In genomic region chr13:109659103-109659502, GRCm38 (mm10) we compare ENCODE assay signal across 22 mouse cellular contexts.
A peak's percentile ranks its signal among the peaks of the same experiment; 100 is the strongest.
DNase-seq lines count a peak whose midpoint lies in the region; ATAC-seq lines count a peak whose summit lies in the region.
"Had no signal": no experiment of that assay in that cellular context is flagged by ENCODE, and none has a peak within 500 bp of the region (broad histone marks: within the 10 kb centered on the region; RNA-seq: fewer than 3 reads in every experiment).

No protein-coding gene starts in this region.

- no peaks in the 10 kb centered on the region for H3K27me3 ChIP-seq in heart, embryonic 10.5 days (ENCODE audit: insufficient read depth, poor library complexity, severe bottlenecking)
- H3K27me3 ChIP-seq in liver, embryonic 11.5 days (replicated peaks; ENCODE audit: control insufficient read depth, insufficient read depth, low read length): no peaks in the 10 kb centered on the region
- H3K27me3 ChIP-seq in stomach, embryonic 16.5 days (ENCODE audit: control insufficient read depth, insufficient read depth, low read length): no peaks in the 10 kb centered on the region
- H3K27me3 ChIP-seq: forebrain, embryonic 12.5 days; hindbrain, embryonic 12.5 days; limb, embryonic 13.5 days; liver, embryonic 15.5 days; megakaryocyte, embryonic 14.5 days; midbrain, embryonic 15.5 days had no signal

- H3K9me3 ChIP-seq in heart, embryonic 10.5 days: no peaks in the 10 kb centered on the region
- H3K9me3 ChIP-seq in liver, embryonic 11.5 days (ENCODE audit: control insufficient read depth, low read length): no peaks in the 10 kb centered on the region
- no peaks in the 10 kb centered on the region for H3K9me3 ChIP-seq in stomach, embryonic 16.5 days (replicated peaks; ENCODE audit: control insufficient read depth, low read length)
- H3K9me3 ChIP-seq: embryonic facial prominence, embryonic 10.5 days; forebrain, embryonic 12.5 days; hindbrain, embryonic 12.5 days; limb, embryonic 13.5 days; liver, embryonic 15.5 days; megakaryocyte, embryonic 14.5 days; midbrain, embryonic 15.5 days had no signal

- H3K9ac ChIP-seq in liver, embryonic 11.5 days (ENCODE audit: low read depth, low read length): no peak overlapping the region
- H3K9ac ChIP-seq in stomach, embryonic 16.5 days (ENCODE audit: low read length): no peak overlapping the region
- H3K9ac ChIP-seq: forebrain, embryonic 12.5 days; hindbrain, embryonic 12.5 days; limb, embryonic 13.5 days; liver, embryonic 15.5 days; midbrain, embryonic 15.5 days had no signal

- ATAC-seq in liver, embryonic 11.5 days (replicated peaks; ENCODE audit: low FRiP score): 0 out of 2 replicates have a peak, but pooled peaks have one; percentile 19
- peak; percentile 47; the same call in 1 of the 2 replicates for ATAC-seq in stomach, embryonic 16.5 days (ENCODE audit: insufficient read depth, low FRiP score)
- ATAC-seq: activated CD4-positive, CD25-positive, alpha-beta regulatory T cell, adult 4 months; midbrain, embryonic 15.5 days had no signal

- no peak overlapping the region for H3K27ac ChIP-seq in heart, embryonic 10.5 days
- H3K27ac ChIP-seq in liver, embryonic 11.5 days (ENCODE audit: low read depth, low read length): no peak overlapping the region
- H3K27ac ChIP-seq in stomach, embryonic 16.5 days (ENCODE audit: low read length): no peak overlapping the region
- H3K27ac ChIP-seq: embryonic facial prominence, embryonic 10.5 days; forebrain, embryonic 12.5 days; heart, adult 2 months; hindbrain, embryonic 12.5 days; left cerebral cortex, adult 2 months; limb, embryonic 13.5 days; liver, embryonic 15.5 days; midbrain, embryonic 15.5 days had no signal

- intact Hi-C loops in heart, postnatal 14 days (cut with DNase I): no loop called here

- peaks cover 15% of the 10 kb centered on the region for H3K4me1 ChIP-seq in heart, embryonic 10.5 days
- peaks cover 13% of the 10 kb centered on the region for H3K4me1 ChIP-seq in liver, embryonic 11.5 days (replicated peaks; ENCODE audit: control insufficient read depth, insufficient read depth, low read length)
- peaks cover 4% of the 10 kb centered on the region; the same call in 1 of the 2 replicates for H3K4me1 ChIP-seq in stomach, embryonic 16.5 days (ENCODE audit: control insufficient read depth, insufficient read depth, low read length)
- H3K4me1 ChIP-seq: forebrain, embryonic 12.5 days; midbrain, embryonic 15.5 days had no signal

- H3K4me2 ChIP-seq in liver, embryonic 11.5 days: no peak overlapping the region
- H3K4me2 ChIP-seq in stomach, embryonic 16.5 days (ENCODE audit: low read depth, low read length): no peak overlapping the region
- H3K4me2 ChIP-seq: forebrain, embryonic 12.5 days; hindbrain, embryonic 12.5 days; limb, embryonic 13.5 days; liver, embryonic 15.5 days; midbrain, embryonic 15.5 days had no signal

- 59% methylated on average over 6 of the region's 6 CpGs for WGBS in heart, embryonic 10.5 days
- WGBS in liver, embryonic 11.5 days: 47% methylated on average over 6 of the region's 6 CpGs
- WGBS in stomach, embryonic 16.5 days: 44% methylated on average over 6 of the region's 6 CpGs

- peak; percentile 64 for DNase-seq in heart, embryonic 10.5 days (ENCODE audit: low spot score)
- DNase-seq in heart, postnatal 14 days: no peak
- no peak for DNase-seq in liver, embryonic 11.5 days (ENCODE audit: low spot score)
- DNase-seq in liver (no peak), NIH3T3 (ENCODE audit: low read depth) (peak; percentile 72)
- no peak for DNase-seq in layer of hippocampus, adult 9-10 months (ENCODE audit: low spot score)
- DNase-seq in frontal cortex, postnatal 14 days (ENCODE audit: low spot score in 2 of 2): no peak
- DNase-seq: cerebellum, adult 8-10 months; heart, adult 2 months; kidney, postnatal 14 days; right cerebral cortex, postnatal 25 days; thymus, adult 2 months had no signal

- no peaks in the 10 kb centered on the region for H3K36me3 ChIP-seq in heart, embryonic 10.5 days
- H3K36me3 ChIP-seq in liver, embryonic 11.5 days (ENCODE audit: control insufficient read depth, insufficient read depth, low read length): no peaks in the 10 kb centered on the region
- H3K36me3 ChIP-seq in stomach, embryonic 16.5 days (ENCODE audit: control insufficient read depth, insufficient read depth, low read length): no peaks in the 10 kb centered on the region
- H3K36me3 ChIP-seq: embryonic facial prominence, embryonic 10.5 days; forebrain, embryonic 12.5 days; hindbrain, embryonic 12.5 days; limb, embryonic 13.5 days; liver, embryonic 15.5 days; midbrain, embryonic 15.5 days had no signal

- no peak overlapping the region for H3K4me3 ChIP-seq in heart, embryonic 10.5 days
- no peak overlapping the region for H3K4me3 ChIP-seq in liver, embryonic 11.5 days (ENCODE audit: low read depth, low read length)
- H3K4me3 ChIP-seq in stomach, embryonic 16.5 days (replicated peaks; ENCODE audit: low read length): no peak overlapping the region
- H3K4me3 ChIP-seq: embryonic facial prominence, embryonic 10.5 days; forebrain, embryonic 12.5 days; heart, adult 2 months; hindbrain, embryonic 12.5 days; left cerebral cortex, adult 2 months; limb, embryonic 13.5 days; liver, embryonic 15.5 days; megakaryocyte, embryonic 14.5 days; midbrain, embryonic 15.5 days had no signal

Comparison
In these comparisons a context has a peak if more than half of its experiments do, and no peak if none do; other contexts are left out.
1. DNase-seq: peak in heart, embryonic 10.5 days (single experiment) and NIH3T3 (single experiment); none in heart, postnatal 14 days (0 of 2), liver, embryonic 11.5 days (single experiment), liver (single experiment), layer of hippocampus, adult 9-10 months (single experiment) and frontal cortex, postnatal 14 days (0 of 2).